Mouse (Mus musculus) small intestine, adult 2 months (tissue): ENCODE measurements at regions not wholly inside any gene's neighbourhood (a gene's known extent, or its start where the extent isn't known, plus 50 kb on each side); places are given as distances from the start of the nearest gene placed in this dataset.

Experiments
- CTCF ChIP-seq: fragments of 200-500 bp; IDR thresholded peaks from 2 replicates; pipeline ENCODE4 v1.5.1; 2012; ENCODE audit warnings: low read depth, mild to moderate bottlenecking, control low read depth, inconsistent platforms, low read length, moderate library complexity, mixed read lengths; ENCODE audit not compliant: insufficient replicate concordance, insufficient read length; ENCODE audit errors: extremely low read depth
- POLR2A ChIP-seq: fragments of 200-500 bp; IDR thresholded peaks from 2 replicates; pipeline ENCODE4 v1.6.1; 2012; ENCODE audit warnings: low read depth, mild to moderate bottlenecking, control low read depth, inconsistent platforms, low read length, moderate library complexity

DNA sequence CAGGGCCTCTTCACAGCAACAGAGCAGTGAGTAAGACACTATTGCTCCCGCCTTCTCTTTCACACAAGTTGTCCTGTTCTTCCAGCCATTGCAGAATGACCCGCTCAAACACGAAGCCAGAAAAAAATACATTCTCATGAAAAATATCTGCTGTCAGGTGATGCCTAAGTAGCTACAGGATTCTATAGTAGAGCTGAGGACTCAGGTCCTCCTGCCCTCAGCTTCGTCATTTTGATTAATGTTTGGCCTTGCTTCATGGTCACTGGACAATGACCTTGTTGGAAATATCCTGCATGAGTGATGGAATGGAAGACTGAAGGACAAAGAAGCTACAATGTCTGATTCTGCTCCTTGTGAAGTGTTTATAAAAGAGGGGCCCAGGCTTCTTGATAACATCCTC is 52.4 kb upstream of the Klf12 start:
- no peak for TF ChIP-seq CTCF
- no peak for TF ChIP-seq POLR2A
